Mouse (Mus musculus) megakaryocyte, embryonic 14.5 days (primary cell): ENCODE results near the gene Ptafr.

Source experiments
- FLI1 ChIP-seq: IDR thresholded peaks from 2 replicates; pipeline ENCODE4 v1.6.1; 2012; ENCODE audit warnings: low read length, inconsistent platforms, mixed read lengths
- GATA1 ChIP-seq: IDR thresholded peaks from 3 replicates; pipeline ENCODE4 v1.6.1; 2012; ENCODE audit warnings: mixed read lengths, low read length, inconsistent platforms, borderline replicate concordance

- no peak for TF ChIP-seq GATA1
- TF ChIP-seq FLI1 = no peak
These were observed 44.3 kb downstream of the Ptafr start for GRCm38 (mm10) chr4:132608147-132608546.
